Mouse (Mus musculus) cerebellum, adult 9-11 months (tissue): Measurements from ENCODE around the gene Dennd5b.
A peak's percentile ranks its signal among the peaks of the same experiment; 100 is the strongest.
"Not testable (repeated sequence)": the region's sequence is repeated elsewhere in the genome, so short reads cannot be mapped to it uniquely, and the experiment has no call there.

Source experiments
- DNase-seq: peaks from one replicate; pipeline ENCODE4 v3.0.0; 2022

The Dennd5b gene

GRCm38 (mm10) chr6:149005009-149005408 is 96.5 kb downstream of the Dennd5b start:
- DNase-seq = no peak

- DNase-seq = no peak
Observed at GRCm38 (mm10) chr6:148994327-148994999, 107.0 kb downstream of the Dennd5b start.

GRCm38 (mm10) chr6:148993117-148994077 is 108.1 kb downstream of the Dennd5b start:
- no peak for DNase-seq

GRCm38 (mm10) chr6:148992373-148993116 is 108.9 kb downstream of the Dennd5b start:
- no peak for DNase-seq

- no peak for DNase-seq
Observed at GRCm38 (mm10) chr6:148991660-148992372, 109.7 kb downstream of the Dennd5b start.

GRCm38 (mm10) chr6:148989792-148990491 is 111.5 kb downstream of the Dennd5b start:
- DNase-seq = not testable (repeated sequence)

- DNase-seq = no peak
Observed at GRCm38 (mm10) chr6:148986003-148986402, 115.5 kb downstream of the Dennd5b start.

- no peak for DNase-seq
Observed at GRCm38 (mm10) chr6:148980495-148980894, 121.0 kb downstream of the Dennd5b start.

- DNase-seq = no peak
Observed at GRCm38 (mm10) chr6:148975096-148975495, 126.4 kb downstream of the Dennd5b start.

GRCm38 (mm10) chr6:148972891-148973290 is 128.6 kb downstream of the Dennd5b start:
- DNase-seq = no peak

GRCm38 (mm10) chr6:148972059-148972848 is 129.2 kb downstream of the Dennd5b start:
- DNase-seq = no peak

GRCm38 (mm10) chr6:148971385-148971940 is 130.0 kb downstream of the Dennd5b start:
- DNase-seq = no peak

GRCm38 (mm10) chr6:148961285-148961684 is 140.2 kb downstream of the Dennd5b start:
- no peak for DNase-seq

- no peak for DNase-seq
Observed at GRCm38 (mm10) chr6:148959540-148960238, 141.8 kb downstream of the Dennd5b start.

GRCm38 (mm10) chr6:148958712-148959111 is 142.8 kb downstream of the Dennd5b start:
- no peak for DNase-seq

- DNase-seq = no peak
Observed at GRCm38 (mm10) chr6:148957046-148957445, 144.4 kb downstream of the Dennd5b start.

- DNase-seq = no peak
Observed at GRCm38 (mm10) chr6:148955641-148956420, 145.6 kb downstream of the Dennd5b start.

GRCm38 (mm10) chr6:148946881-148947405 is 154.5 kb downstream of the Dennd5b start:
- DNase-seq = no peak

GRCm38 (mm10) chr6:148946409-148946742 is 155.1 kb downstream of the Dennd5b start, which contains the start of gene Sinhcaf:
TSS of gene Sinhcaf (minus strand) at chr6:148946467.
- peak; percentile 97 for DNase-seq
